Mouse (Mus musculus) colon, adult 2 months (tissue): ENCODE results near the gene Zfp786. TPM values are rescaled to one million over a fixed set of nuclear protein-coding genes. Genes with fewer than 3 reads are reported as not detected.

Experiments used
- polyA plus RNA-seq: library from polyadenylated mRNA; depleted of rRNA; stranded (reverse); fragments of >200 nt; gene quantifications from 2 replicates; pipeline ENCODE4 v1.2.3, GENCODE M21; 2012; rRNA removed

The Zfp786 gene
- 0.30 and 0.47 TPM in 2 replicates for polyA plus RNA-seq

DNA sequence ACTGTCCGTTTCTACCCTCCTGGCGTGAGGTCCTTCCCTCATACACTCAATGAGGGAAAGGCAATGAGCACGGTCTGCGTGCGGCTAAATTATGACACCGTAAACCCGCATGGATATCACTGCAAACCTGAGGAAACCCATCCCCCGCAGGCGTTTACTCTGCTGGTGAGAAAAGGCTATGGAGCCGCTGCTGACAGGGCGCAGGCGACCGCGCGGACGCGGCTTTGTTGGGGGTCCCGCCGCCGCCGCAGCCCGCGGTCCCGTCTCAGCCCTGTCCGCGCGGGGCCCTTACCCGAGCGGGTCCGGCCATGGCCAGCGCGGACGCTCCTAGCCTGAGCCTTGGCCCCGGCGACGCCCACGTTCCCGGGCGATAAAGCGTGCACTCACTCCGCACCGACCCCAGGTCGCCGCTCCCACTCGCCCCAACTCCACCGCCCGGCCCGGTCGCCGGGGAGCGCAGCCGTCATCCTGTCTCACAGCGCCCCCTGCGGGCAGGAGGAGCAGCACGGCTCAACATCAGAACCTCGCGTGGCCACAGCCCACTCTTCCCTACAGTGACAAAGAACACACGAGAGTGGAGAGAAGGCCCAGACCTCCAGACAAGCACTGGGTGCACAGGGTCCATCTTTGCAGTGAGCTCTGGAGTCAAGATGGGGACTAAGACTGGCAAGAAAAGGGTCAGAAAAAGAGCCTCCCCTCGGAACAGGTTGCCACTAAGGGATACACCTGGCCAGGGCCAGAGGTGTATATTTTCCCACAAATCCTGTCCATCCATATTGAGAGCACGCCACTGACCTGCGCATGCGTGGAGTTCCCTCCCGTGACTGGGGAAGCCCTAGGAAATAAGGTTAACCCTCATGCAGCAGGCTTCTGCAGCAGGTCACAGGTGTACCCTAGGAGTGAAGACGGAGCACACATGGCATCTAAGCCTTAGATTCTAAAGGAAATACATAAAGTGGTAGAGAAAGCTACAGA, at the start of gene Zfp786:
Gene Zfp786 (minus strand): TSS at position 764 of the 975 bp plus-strand sequence.

DNA sequence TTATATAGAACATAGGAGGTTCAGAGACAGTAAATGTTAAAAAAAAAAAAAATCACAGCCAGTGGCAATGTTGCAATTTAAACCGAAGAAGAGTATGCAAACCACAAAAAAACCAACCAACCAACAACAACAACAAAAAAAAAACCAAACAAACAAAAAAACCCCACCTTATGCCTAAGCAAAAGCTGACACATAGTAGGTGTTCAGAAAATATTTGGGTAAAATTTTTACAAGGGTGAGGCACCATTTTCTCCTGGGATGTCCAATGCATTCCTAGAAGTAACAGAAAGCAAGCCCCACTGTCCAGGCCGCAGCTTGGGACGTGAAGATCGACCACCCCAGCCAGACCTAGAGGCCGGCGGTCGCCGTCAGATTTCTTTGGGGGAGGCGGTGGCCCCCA, 46.4 kb upstream of the Zfp786 start, which contains the start of gene Zfp282:
Gene Zfp282 (plus strand): TSS at position 147 of the 400 bp plus-strand sequence.

DNA sequence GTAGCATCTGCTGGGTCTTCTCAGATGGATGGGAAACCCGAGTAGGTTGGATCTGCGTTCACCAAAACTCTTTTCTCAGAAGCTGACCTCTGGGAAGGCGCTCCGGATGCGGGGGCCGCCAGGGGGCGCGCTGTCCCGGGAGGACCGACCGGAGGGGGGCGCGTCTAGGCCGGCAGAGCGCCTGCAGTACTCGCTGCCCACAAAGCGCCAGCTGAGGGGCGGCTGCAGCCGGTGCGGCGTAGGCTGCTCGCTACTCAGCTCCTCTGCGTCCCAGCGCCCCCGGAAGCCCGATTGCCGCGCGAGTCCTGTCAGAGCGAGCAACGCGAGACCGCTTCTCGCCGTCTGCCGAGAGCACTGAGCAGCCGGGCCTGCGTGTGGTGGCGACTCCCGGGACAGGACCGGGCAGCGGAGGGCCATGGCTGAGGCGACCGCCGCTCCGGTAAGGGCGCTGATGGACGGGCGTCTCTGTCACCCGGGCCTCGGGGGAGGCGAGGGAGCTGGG, 4.9 kb upstream of the Zfp786 start, which contains the start of gene Zfp398:
Gene Zfp398 (plus strand): TSS at position 180 of the 502 bp plus-strand sequence.

DNA sequence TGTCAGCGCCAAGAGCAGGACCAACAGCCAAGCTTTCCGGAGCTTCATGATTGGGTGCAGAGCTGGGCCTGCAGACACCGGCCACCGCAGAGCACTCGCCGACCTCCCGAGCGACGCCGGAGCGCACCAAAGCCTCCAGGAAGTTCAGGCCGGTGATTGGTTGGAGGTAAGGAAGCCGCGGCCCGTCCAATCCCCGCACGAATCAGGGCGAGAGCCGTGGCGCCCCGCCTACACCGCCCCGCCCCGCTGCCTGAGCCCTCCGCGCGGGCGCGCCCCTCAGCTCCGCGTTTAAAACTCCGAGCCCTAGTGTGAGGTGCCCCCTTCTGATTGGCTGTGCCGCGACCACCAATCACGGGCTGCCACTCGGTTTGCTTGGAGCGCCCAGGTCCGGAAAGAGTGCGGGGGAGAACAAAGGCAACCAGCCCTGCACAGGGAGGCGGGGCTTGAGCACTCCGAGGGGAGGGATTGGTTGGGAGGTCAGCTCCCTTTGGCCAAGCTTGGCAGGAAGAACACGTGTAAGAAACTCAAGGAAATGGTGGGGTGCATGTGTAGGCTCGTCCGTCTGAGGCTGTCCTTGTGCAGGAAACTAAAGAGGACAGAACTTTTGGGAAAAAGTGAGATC, 17.3 kb downstream of the Zfp786 start, which contains the start of gene Pdia4:
Gene Pdia4 (minus strand): TSS at position 174 of the 622 bp plus-strand sequence.

Other genes with a start within 250 kb of the Zfp786 start
- gene Ezh2, start 235.5 kb downstream of the Zfp786 start, polyA plus RNA-seq = 4.6 and 5.1 TPM in 2 replicates
- gene Pdia4, start 17.4 kb downstream of the Zfp786 start, polyA plus RNA-seq = 23.6 and 29.1 TPM in 2 replicates
- gene Zfp398, start 4.8 kb upstream of the Zfp786 start, polyA plus RNA-seq = 7.5 and 9.3 TPM in 2 replicates
- 8.5 and 9.9 TPM in 2 replicates for gene Zfp282, start 46.3 kb upstream of the Zfp786 start, polyA plus RNA-seq
- gene Zfp212, start 89.6 kb upstream of the Zfp786 start, polyA plus RNA-seq = 8.6 and 10.0 TPM in 2 replicates
- 10.7 and 11.0 TPM in 2 replicates for gene Zfp956, start 122.5 kb upstream of the Zfp786 start, polyA plus RNA-seq
- 21.7 and 25.3 TPM in 2 replicates for gene Zfp777, start 218.0 kb upstream of the Zfp786 start, polyA plus RNA-seq